Mouse (Mus musculus) left cerebral cortex, postnatal 36 days (tissue): ENCODE data around the gene Nfkbiz. TPM values are rescaled to one million over a fixed set of nuclear protein-coding genes. Genes with fewer than 3 reads are reported as not detected.
"Not testable (repeated sequence)": the region's sequence is repeated elsewhere in the genome, so short reads cannot be mapped to it uniquely, and the experiment has no call there.

ENCODE experiments used
- DNase-seq, 2 experiments: peaks; one replicate each; pipeline ENCODE4 v3.0.0; 2021 to 2022; ENCODE audit warnings: low spot score in 2 of 2, mixed read lengths in 1 of 2
- intact Hi-C: fragments of 180-260 bp; cut with DNase I; formaldehyde crosslinking; loops from one replicate; pipeline ENCODE4 v1.15.1; 2025
- total RNA-seq, 2 experiments: library from RNA; stranded (reverse); gene quantifications; 2 replicates each; pipeline ENCODE4 v1.2.3; 2021

Nfkbiz gene
- total RNA-seq: 1 to 10 TPM; 2.9 to 3.8 TPM

DNA sequence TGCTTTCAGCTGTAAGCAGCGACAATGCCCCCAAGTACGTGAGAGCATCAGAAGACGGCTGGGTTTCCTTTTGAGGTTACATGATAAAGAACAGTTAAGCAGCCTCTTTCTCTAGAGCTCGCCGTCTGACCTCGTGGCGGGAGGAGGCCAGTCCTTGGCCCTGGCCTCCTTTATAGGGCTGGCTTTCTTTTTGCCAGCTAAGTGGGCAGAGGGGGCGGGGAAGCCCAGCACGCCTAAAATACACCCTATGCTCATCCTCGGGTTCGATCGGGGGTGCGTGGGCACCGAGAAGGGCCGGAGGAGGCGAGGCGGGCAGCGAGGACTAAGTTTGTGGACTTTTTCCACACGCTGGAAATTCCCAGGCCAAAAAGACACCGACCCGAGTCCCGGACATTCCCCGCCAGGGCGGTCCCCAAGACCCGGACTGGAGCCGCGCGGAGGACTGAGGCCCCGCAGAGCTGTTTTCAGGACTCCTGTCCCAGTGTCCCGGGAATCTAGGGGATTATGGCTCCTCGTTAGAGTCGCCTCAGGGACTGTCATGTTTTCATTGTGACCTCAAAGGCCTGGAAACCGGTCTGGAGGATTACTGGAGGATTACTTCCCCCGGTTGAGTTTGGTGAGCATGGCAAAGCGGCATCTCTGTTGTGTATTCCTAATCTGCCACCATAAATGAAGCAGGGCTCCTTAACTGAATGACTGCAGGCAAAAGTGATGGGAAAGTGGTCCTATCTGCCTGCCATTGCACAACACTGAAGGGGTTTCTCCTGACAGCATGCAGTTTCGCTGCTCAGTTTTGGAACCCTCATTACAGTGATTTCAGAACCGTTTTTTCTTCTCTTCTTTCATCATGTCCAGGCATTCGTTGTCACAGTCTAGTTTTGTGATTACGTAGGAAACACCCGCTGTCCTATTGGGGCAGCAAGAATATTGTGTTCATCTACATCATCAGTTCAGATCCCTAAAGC, at the start of gene Nfkbiz:
TSS of gene Nfkbiz (minus strand) at position 390 of the 965 bp plus-strand sequence.
- intact Hi-C loops: loop anchor here (1.0 to 10.0 kb wide), 2 partner anchors 16 to 284 kb away; no protein-coding TSS in a partner anchor
- peak; percentile 81 for DNase-seq

DNA sequence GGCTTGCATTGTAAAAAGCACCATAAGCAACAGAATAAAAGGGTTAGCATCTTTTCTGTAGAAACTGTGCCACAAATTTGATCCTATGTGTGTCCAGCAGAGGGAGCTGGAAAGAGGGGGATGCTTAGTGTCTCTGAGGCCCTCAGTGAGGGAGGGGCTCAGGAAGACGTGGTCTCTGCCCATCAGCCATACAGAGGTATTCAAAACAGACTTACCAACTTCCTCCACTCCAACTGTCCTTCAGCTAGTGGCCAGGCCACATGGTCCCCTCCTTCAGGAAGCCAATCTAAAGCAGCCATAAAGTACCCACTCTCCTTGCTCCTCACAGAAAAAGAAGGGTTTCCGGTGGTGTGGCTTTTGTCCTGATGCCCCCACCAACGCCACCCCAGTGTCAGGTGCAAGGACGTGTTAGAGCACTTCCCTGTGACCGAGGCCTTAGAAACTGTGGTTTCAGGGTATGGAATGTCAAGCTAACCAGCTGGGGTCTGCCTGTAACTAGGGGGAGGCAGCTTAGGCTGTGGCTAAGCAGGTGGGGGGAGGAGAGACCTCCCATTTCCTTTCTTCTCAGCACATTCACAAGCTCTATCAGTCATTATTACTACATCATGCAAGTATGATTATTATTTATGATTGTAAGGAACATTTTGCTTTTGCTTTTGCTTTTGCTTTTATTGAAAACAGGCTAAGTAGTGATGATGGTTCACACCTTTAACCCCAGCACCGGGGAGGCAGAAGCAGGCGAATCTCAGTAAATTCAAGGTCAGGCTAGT, 49.3 kb upstream of the Nfkbiz start:
- intact Hi-C loops: no loop called here
- DNase-seq: no peak

DNA sequence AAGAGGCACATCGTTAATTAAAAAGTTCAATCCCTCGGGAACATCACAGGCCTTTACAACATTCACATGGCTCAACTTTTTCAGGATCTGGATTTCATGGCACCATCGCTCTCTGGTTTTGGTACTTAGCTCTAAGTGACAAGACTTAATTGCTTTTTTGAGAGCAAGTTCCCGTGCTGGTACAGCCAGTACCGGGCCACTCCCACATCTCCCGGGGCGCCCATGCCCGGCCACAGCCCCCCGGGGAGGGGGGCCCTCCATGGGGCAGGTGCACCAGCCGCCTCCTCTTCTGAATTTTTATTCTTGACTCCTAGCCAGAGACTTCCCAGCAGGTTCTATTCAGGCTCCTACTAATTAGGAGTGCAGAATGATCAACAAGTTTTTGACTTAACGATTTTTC, 45.5 kb upstream of the Nfkbiz start:
- no peak for DNase-seq
- intact Hi-C loops: no loop called here

DNA sequence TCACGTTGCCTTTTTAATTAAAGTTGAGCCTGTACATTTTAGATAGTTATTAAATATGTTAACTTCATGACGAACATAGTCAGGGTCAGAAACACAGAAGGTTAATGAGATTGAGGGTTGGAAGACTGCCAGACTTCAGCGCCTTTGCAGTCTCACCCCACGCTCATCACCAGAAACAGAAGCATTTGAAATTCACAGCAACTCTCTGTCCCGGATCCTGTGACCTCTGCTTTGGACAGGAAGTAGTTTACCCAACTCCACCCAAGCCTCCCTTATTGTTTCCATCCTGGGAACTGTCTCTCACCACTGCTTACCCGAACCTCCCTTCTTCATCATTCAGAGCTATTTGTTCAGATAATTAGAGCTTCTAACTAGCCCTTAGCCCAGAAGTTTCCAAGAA, 37.3 kb upstream of the Nfkbiz start:
- intact Hi-C loops: no loop called here
- no peak for DNase-seq

DNA sequence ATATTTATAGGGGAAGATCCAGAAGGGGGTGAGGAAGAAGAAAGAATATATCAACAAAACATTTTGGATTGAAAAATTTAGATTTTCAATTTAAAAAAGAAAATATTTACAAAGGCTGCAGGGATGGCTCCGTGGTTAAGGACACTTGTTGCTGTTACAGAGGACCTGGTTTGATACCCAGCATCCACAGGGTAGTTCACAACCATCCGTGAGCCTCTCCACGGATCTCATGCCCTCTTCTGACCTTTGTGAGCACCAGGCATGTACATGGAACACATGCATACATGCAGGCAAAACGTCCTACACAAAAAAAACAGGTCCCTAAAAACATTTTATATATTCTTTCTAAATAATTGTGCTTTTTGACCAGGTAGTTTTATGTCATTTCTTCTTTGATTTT, 25.1 kb upstream of the Nfkbiz start:
- intact Hi-C loops: no loop called here
- no peak for DNase-seq

DNA sequence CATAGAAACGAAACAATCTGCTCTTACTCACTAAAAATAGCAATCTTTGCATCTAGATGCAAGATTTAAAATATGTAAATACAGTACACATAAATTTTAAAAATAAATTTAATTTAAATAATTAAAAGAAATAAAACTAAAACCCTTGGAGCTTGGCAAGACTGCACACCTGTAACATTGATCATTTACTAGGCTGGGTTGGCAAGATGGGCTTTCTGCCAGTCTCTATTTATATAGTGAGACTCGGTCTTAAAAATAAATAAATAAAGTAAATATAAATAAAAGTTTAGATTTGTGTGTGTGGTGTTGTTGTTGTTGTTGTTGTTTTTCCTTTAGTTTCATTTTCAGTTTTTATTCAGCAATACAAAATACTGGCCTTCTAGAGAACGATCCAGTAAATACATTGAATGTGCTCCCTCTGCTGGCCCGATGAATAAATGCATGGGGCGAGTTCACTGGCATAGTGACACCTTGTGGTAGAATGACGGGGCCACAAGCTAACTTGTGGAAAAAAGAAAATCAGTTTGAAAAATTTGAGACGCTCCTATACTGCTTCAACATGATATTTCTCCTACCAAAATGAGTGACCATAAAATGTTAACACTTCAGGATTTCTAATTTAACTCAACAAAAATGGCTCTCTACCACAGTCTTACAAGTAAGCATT, 24.6 kb upstream of the Nfkbiz start:
- intact Hi-C loops: no loop called here
- DNase-seq: peak; percentile 38 to 60

DNA sequence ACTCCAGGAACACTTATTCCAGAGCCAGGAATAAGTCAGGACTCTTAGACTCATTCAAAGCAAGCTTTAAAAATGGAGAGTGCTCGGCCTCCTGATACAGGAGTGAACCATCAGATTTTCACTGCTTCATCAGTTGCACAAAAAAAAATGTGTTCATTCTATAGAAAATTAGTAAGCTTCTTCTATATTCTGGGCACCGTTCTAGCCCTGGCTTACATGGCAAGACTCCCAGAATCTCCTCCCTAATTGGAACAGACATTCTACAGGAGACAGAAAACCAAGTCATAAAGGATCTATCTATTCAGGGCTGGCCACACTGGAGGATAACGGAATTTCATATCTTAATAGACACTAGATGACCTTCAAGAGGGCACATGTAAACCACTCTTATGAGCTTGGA, 22.4 kb upstream of the Nfkbiz start:
- intact Hi-C loops: no loop called here
- peak in 1 of 2 experiments; percentile 34 for DNase-seq

DNA sequence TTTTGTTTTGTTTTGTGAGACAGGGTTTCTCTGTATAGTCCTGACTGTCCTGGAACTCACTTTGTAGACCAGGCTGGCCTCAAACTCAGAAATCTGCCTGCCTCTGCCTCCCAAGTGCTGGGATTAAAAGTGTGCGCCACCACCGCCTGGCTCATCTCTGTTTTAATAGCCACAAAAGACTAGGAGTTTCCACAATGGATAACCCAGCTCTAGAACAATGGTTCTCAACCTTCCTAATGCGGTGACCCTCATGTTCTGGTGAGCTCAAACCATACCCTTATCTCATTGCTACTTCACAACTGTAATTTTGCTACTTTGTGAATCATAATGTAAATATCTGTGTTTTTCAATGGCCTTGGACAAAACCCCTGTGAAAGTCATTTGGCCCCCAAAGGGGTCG, 20.7 kb upstream of the Nfkbiz start:
- intact Hi-C loops: loop anchor here (10.0 kb wide), 1 partner anchor 345 kb away; no protein-coding TSS in a partner anchor

DNA sequence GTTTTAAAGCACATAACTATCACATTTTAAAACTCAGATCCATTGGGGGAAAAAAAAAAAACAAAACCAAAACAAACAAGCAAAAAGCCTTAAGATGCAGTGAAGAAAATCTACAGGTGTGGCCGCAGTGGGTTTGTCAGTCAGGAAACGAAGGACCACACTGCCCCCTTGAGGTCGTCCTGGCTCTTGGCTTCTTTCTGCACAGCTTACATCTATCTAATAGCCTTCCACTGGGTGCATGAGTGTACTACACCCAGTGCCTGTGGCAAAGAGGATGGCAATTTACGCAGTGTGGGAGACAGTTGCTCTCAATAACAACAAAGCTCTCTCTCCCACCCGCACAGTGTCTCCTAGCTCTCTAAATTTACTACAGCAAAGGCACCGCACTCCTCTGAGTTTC, 19.8 kb upstream of the Nfkbiz start:
- intact Hi-C loops: loop anchor here (10.0 kb wide), 1 partner anchor 344 kb away; no protein-coding TSS in a partner anchor
- DNase-seq: peak; percentile 42 to 53

More for the DNA sequence above, 20.7 kb upstream of the Nfkbiz start:
- DNase-seq: not testable (repeated sequence)

DNA sequence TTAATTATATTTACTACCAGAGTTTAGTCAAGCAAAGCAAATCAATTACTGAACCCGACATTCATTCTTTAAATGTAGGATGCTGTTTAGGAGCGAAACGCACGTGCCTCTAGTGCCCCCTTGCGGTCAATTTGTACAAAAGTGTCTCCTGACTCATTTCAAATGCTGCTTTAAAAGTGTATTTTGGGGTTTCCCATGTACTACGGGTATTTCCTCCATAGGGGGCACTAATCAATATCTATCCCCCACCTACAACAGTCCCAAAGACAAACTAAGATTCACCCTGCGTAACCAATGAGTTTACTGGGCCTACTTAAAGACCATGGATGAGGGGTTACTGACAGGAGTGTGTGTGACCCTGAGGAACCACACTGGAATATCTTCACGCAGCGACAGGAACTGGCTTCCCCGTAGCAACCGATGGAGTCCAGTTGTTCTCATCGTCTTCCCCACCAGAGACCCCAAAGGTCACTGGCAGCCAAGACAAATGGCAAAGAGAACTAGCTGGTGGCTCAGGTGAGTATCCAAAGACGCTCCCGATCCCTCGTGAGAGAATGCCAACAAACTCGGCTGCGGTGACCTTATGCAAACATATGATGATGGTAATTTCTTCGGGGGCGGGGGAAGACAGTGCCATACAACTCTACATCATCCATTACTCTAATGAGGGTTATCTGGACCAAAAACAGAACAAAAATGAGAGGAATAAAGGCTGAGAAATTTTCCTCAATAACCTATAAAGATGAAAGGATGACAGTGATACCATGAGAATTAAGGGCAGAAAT, 14.4 kb upstream of the Nfkbiz start:
- peak; percentile 49 to 61 for DNase-seq
- intact Hi-C loops: loop anchor here (2.0 to 10.0 kb wide), 2 partner anchors 338 to 376 kb away; no protein-coding TSS in a partner anchor

DNA sequence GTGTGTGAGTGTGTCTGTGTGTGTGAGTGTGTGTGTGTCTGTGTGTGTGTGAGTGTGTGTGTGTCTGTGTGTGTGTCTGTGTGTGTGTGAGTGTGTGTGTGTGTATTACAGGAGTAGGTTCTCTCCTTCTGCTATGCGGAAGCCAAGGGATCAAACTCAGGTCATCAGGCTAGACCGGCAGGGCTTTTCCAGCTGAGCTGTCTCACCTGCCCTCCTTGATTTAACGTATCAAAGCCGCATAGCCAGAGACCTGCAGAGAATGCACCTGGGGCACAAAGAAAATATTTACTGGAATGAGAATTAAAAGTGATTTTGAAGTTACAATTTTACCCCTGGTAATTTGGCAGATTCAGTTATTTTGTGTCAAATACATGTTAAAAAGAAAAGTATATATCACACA, 13.8 kb upstream of the Nfkbiz start:
- DNase-seq: no peak

DNA sequence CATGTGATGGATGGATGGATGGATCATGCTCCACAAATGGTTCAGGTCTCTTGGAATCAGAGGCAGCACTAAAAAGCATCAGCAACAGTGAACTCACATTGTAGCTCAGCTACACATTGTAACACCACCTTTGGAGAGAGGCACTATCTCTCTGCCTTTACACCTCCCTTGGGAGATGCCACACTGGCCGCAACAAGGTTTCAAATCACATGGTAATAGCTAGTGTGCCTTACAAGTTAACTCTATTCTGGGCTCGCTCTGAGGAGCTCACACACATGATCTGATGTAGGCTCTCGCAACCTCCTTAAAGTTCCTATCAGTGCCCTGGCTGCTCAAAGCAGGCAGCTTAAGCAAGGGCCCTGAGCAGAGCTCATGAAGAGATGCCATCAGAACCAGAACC, 11.8 kb upstream of the Nfkbiz start:
- DNase-seq: no peak
- intact Hi-C loops: loop anchor here (10.0 kb wide), 1 partner anchor 336 kb away; no protein-coding TSS in a partner anchor

More for the DNA sequence above, 13.8 kb upstream of the Nfkbiz start:
- intact Hi-C loops: loop anchor here (2.0 to 10.0 kb wide), 2 partner anchors 338 to 376 kb away; no protein-coding TSS in a partner anchor

DNA sequence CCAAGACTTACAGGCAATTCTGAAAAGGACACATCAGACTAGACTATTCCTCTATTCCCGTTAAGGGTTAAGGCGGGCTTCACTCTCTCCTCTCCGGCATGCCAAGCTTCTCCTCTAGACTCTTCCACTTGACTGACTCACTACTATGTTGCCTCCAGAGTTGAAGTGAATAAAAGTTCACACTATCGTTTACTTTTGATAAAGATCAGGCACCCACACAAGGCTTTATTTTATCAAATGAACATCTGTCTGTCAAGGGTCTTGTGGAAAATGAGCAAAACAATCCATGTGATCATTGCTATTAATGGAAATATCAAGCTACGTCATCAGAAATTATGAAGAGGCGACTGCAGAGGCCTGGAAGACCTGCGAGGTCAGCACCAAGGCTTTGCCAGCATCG, 9.0 kb upstream of the Nfkbiz start:
- no peak for DNase-seq
- intact Hi-C loops: no loop called here

DNA sequence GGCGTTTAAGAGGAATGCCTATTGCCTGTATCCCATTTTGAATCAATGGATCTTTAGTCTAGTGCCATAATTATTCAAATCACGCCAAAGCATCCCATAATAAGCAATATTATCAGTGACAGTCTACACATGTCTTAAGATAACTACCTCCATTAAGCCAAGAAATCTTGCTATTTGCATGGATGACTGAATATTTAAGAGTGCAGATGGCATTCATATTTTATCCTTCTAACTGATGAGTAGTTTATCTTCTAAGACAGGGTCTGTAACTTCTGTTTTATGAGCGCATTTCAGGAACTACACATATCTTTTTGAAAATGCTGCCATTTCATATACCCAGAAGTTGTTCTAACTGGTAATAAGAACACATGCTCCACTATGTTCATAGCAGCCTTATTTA, 6.1 kb upstream of the Nfkbiz start:
- intact Hi-C loops: no loop called here
- DNase-seq: no peak

DNA sequence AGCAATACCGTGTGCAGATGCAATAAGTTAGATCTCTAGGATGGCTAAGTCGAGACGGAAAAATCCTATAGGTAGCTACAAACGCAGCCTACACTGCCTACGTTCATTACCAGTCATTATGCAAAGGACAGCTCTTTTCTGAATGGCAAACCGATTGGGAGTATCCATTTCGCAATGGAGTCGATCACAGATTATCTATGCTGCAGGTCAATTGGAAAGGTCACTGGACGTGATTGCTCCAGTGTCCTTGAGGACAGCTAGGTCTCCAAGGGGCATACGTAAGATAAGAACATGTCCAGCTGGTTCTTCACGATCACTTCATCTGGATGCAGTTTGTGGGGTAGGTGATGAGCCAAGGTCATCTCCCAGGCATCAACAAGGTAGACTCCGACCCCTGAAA, 5.2 kb upstream of the Nfkbiz start:
- intact Hi-C loops: no loop called here
- DNase-seq: no peak

DNA sequence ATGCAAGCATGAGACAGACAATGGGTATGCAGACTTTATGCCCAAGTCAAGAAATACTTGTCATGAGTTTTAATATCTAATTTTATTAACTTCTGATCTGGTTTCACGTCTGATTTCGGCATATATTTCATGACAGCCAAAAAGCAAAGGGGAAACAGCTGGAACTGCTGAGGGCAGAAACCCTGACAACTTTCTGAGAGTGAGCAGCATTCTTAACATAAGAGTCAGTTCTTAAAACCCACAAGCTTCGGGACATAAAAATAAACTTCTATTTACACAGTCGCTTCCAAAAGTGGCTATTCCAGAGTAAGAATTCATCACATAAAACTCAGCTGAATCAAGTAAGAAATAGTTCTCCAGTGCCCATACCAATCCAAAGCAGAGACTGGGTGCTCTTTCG, 4.4 kb upstream of the Nfkbiz start:
- intact Hi-C loops: no loop called here

DNA sequence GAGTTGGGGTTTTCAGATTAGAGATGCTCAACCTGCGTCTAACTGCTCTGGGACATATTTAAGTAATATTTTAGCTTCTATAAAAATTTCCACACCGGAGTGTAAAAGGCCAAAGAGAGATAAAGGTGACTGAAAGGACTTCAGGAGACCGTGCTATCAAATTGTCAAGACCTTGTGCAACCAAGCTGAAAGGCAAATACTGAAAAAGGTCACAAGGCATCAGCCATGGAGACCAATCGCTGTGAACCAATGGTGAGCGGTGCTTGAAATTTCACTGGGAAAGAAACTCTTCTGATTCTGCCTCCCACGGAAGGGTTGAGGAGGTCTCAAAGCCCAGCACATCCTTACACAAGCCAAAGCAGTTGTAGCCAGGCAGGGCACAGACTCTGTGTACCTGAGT, 2.8 kb upstream of the Nfkbiz start:
- intact Hi-C loops: no loop called here
- no peak for DNase-seq

More for the DNA sequence above, 4.4 kb upstream of the Nfkbiz start:
- no peak for DNase-seq

DNA sequence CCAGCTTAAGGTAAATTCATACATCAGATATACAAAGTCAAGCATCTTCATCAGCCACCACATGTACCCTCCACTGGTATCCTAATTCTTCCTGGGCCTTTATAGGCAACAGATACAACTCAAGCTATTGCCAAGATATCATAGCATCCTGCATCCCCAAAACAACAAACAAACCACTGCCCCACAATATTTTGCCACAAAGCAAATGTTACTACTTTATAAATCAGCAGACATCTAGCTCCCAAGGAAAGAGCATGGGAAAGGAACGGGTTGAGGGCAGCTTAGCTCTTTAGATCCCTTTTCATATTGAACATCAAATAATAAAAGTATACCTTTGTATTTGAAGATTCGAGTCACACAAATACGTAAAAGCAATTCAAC, 580 bp downstream of the Nfkbiz start:
- DNase-seq: no peak
- intact Hi-C loops: loop anchor here (1.0 to 10.0 kb wide), 2 partner anchors 16 to 283 kb away; no protein-coding TSS in a partner anchor

DNA sequence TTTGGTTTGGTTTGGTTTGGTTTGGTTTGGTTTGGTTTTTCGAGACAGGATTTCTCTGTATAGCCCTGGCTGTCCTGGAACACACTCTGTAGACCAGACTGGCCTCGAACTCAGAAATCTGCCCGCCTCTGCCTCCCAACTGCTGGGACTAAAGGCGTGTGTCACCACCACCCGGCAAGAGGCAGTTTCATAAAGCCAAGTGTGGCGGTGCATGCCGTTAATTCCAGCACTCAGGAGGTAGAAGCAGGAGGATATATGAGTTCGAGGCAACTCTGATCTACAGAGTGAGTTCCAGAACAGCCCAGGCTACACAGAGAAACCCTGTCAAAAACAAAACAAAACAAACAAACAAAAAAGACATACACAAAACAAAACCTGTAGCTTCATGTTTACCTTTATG, 1.0 kb downstream of the Nfkbiz start:
- intact Hi-C loops: loop anchor here (1.0 to 10.0 kb wide), 2 partner anchors 15 to 283 kb away; no protein-coding TSS in a partner anchor
- DNase-seq: not testable (repeated sequence)
